Mouse (Mus musculus): Measurements from ENCODE around the gene Rspry1. TPM values are rescaled to one million over a fixed set of nuclear protein-coding genes. Genes with fewer than 3 reads are reported as not detected.

Gene Rspry1
- total and polyA plus RNA-seq, 2 experiments from 2014 or later = 35.9 to 42.7 TPM

- Histone ChIP-seq H3K4me3 (ENCODE audit: low read depth, low read length) (no peak overlapping the region), H3K27me3 (ENCODE audit: insufficient read depth, low read length) (no peaks in the 10 kb centered on the region), H3K27ac (ENCODE audit: low read depth, low read length) (no peak overlapping the region), H3K36me3 (ENCODE audit: insufficient read depth, low read length) (no peaks in the 10 kb centered on the region), H3K9ac (replicated peaks; ENCODE audit: low read length, poor library complexity, severe bottlenecking) (no peak overlapping the region), H3K4me1 (ENCODE audit: insufficient read depth, low read length) (no peaks in the 10 kb centered on the region), H3K4me2 (ENCODE audit: low read depth, low read length, poor library complexity, severe bottlenecking) (no peak overlapping the region), H3K9me3 (ENCODE audit: low read length) (no peaks in the 10 kb centered on the region)
- 86% methylated on average over 16 of the region's 16 CpGs for WGBS
- TF ChIP-seq CTCF (IDR thresholded peaks at IDR 0.05) = no peak
- DNase-seq (ENCODE audit: low spot score) = no peak
- ATAC-seq (ENCODE audit: low FRiP score) = no peak
Observed at GRCm38 (mm10) chr8:94682732-94683524, 81.2 kb downstream of the Rspry1 start.

- Histone ChIP-seq H3K9me3 (ENCODE audit: low read length) (no peaks in the 10 kb centered on the region), H3K9ac (replicated peaks; ENCODE audit: low read length, poor library complexity, severe bottlenecking) (no peak overlapping the region), H3K4me1 (ENCODE audit: insufficient read depth, low read length) (no peaks in the 10 kb centered on the region), H3K4me2 (ENCODE audit: low read depth, low read length, poor library complexity, severe bottlenecking) (no peak overlapping the region), H3K36me3 (ENCODE audit: insufficient read depth, low read length) (no peaks in the 10 kb centered on the region), H3K4me3 (ENCODE audit: low read depth, low read length) (no peak overlapping the region), H3K27ac (ENCODE audit: low read depth, low read length) (no peak overlapping the region), H3K27me3 (ENCODE audit: insufficient read depth, low read length) (no peaks in the 10 kb centered on the region)
- WGBS = 66% methylated on average over 4 of the region's 4 CpGs
- DNase-seq (ENCODE audit: low spot score) = no peak
- no peak for ATAC-seq (ENCODE audit: low FRiP score)
- TF ChIP-seq CTCF (IDR thresholded peaks at IDR 0.05) = no peak
Observed at GRCm38 (mm10) chr8:94684287-94684686, 82.5 kb downstream of the Rspry1 start.

GRCm38 (mm10) chr8:94685953-94686352, 84.2 kb downstream of the Rspry1 start:
- Histone ChIP-seq H3K9ac (replicated peaks; ENCODE audit: low read length, poor library complexity, severe bottlenecking) (no peak overlapping the region), H3K27me3 (ENCODE audit: insufficient read depth, low read length) (no peaks in the 10 kb centered on the region), H3K4me2 (ENCODE audit: low read depth, low read length, poor library complexity, severe bottlenecking) (no peak overlapping the region), H3K27ac (ENCODE audit: low read depth, low read length) (no peak overlapping the region), H3K4me1 (ENCODE audit: insufficient read depth, low read length) (no peaks in the 10 kb centered on the region), H3K4me3 (ENCODE audit: low read depth, low read length) (no peak overlapping the region), H3K9me3 (ENCODE audit: low read length) (no peaks in the 10 kb centered on the region), H3K36me3 (ENCODE audit: insufficient read depth, low read length) (no peaks in the 10 kb centered on the region)
- WGBS = 74% methylated on average over 9 of the region's 9 CpGs
- no peak for TF ChIP-seq CTCF (IDR thresholded peaks at IDR 0.05)
- DNase-seq (ENCODE audit: low spot score) (no peak), ATAC-seq (ENCODE audit: low FRiP score) (no peak)

- no peak overlapping the region for H3K4me3 ChIP-seq (ENCODE audit: low read depth, low read length)
- WGBS = 6% methylated on average over 6 of the region's 6 CpGs
- peaks cover 36% of the 10 kb centered on the region for H3K27me3 ChIP-seq (ENCODE audit: insufficient read depth, low read length)
- H3K27ac ChIP-seq (ENCODE audit: low read depth, low read length) = no peak overlapping the region
- no peak for DNase-seq (ENCODE audit: low spot score)
- no peak overlapping the region for H3K9ac ChIP-seq (replicated peaks; ENCODE audit: low read length, poor library complexity, severe bottlenecking)
- H3K36me3 ChIP-seq (ENCODE audit: insufficient read depth, low read length) = no peaks in the 10 kb centered on the region
- no peak for ATAC-seq (ENCODE audit: low FRiP score)
- TF ChIP-seq CTCF (IDR thresholded peaks at IDR 0.05) = no peak
- no peaks in the 10 kb centered on the region for H3K4me1 ChIP-seq (ENCODE audit: insufficient read depth, low read length)
- H3K9me3 ChIP-seq (ENCODE audit: low read length) = no peaks in the 10 kb centered on the region
- peak overlapping the region; percentile 64 for H3K4me2 ChIP-seq (ENCODE audit: low read depth, low read length, poor library complexity, severe bottlenecking)
Observed at GRCm38 (mm10) chr8:94694701-94695100, 93.0 kb downstream of the Rspry1 start.

- no peaks in the 10 kb centered on the region for H3K9me3 ChIP-seq (ENCODE audit: low read length)
- peak; percentile 52 for ATAC-seq (ENCODE audit: low FRiP score)
- TF ChIP-seq CTCF (IDR thresholded peaks at IDR 0.05) = no peak
- H3K27me3 ChIP-seq (ENCODE audit: insufficient read depth, low read length) = peaks cover 36% of the 10 kb centered on the region
- no peak overlapping the region for H3K27ac ChIP-seq (ENCODE audit: low read depth, low read length)
- H3K36me3 ChIP-seq (ENCODE audit: insufficient read depth, low read length) = no peaks in the 10 kb centered on the region
- no peak for DNase-seq (ENCODE audit: low spot score)
- H3K4me1 ChIP-seq (ENCODE audit: insufficient read depth, low read length) = no peaks in the 10 kb centered on the region
- peak overlapping the region; percentile 46 for H3K9ac ChIP-seq (replicated peaks; ENCODE audit: low read length, poor library complexity, severe bottlenecking)
- H3K4me2 ChIP-seq (ENCODE audit: low read depth, low read length, poor library complexity, severe bottlenecking) = peak overlapping the region; percentile 64
- peak overlapping the region; percentile 45 for H3K4me3 ChIP-seq (ENCODE audit: low read depth, low read length)
- WGBS = under 1% methylated on average over 30 of the region's 31 CpGs
Observed at GRCm38 (mm10) chr8:94695341-94695993, 93.7 kb downstream of the Rspry1 start.

GRCm38 (mm10) chr8:94695994-94696384, 94.3 kb downstream of the Rspry1 start, which contains the start of gene Pllp:
TSS of gene Pllp (minus strand) at chr8:94696278.
- WGBS = under 1% methylated on average over 41 of the region's 41 CpGs
- TF ChIP-seq CTCF (IDR thresholded peaks at IDR 0.05) = no peak
- peak within 1 kb of the TSS; percentile 45 for H3K4me3 ChIP-seq (ENCODE audit: low read depth, low read length)
- DNase-seq (ENCODE audit: low spot score) (peak; percentile 45), ATAC-seq (ENCODE audit: low FRiP score) (peak; percentile 65)
- peaks cover 36% of the 10 kb centered on the region for H3K27me3 ChIP-seq (ENCODE audit: insufficient read depth, low read length)
- H3K4me1 ChIP-seq (ENCODE audit: insufficient read depth, low read length) = no peaks in the 10 kb centered on the region
- peak within 1 kb of the TSS; percentile 64 for H3K4me2 ChIP-seq (ENCODE audit: low read depth, low read length, poor library complexity, severe bottlenecking)
- H3K27ac ChIP-seq (ENCODE audit: low read depth, low read length) = no peak within 1 kb of the TSS
- H3K9ac ChIP-seq (replicated peaks; ENCODE audit: low read length, poor library complexity, severe bottlenecking) = peak within 1 kb of the TSS; percentile 46
- no peaks in the 10 kb centered on the region for H3K9me3 ChIP-seq (ENCODE audit: low read length)
- H3K36me3 ChIP-seq (ENCODE audit: insufficient read depth, low read length) = no peaks in the 10 kb centered on the region

Measured in midbrain, postnatal 0 days (tissue).